Mouse (Mus musculus) c-Kit-positive CD71-negative TER-119-negative erythroid progenitor cells, embryonic 14.5 days (primary cell): ENCODE measurements at regions not wholly inside any gene's neighbourhood (a gene's known extent, or its start where the extent isn't known, plus 50 kb on each side); places are given as distances from the start of the nearest gene placed in this dataset.
"Not testable (repeated sequence)": the region's sequence is repeated elsewhere in the genome, so short reads cannot be mapped to it uniquely, and the experiment has no call there.

Experiments
- DNase-seq: peaks from one replicate; pipeline ENCODE4 v3.0.0-alpha.2; 2013; ENCODE audit warnings: low read depth

- DNase-seq, result no peak
These were observed 252.8 kb downstream of the Fgf9 start for GRCm38 (mm10) chr14:58323164-58323563.

- no peak for DNase-seq
These were observed 252.1 kb downstream of the Fgf9 start for GRCm38 (mm10) chr14:58322461-58322860.

- DNase-seq, result no peak
These were observed 251.5 kb downstream of the Fgf9 start for GRCm38 (mm10) chr14:58321875-58322274.

- DNase-seq, result no peak
These were observed 250.9 kb downstream of the Fgf9 start for GRCm38 (mm10) chr14:58321234-58321633.

- DNase-seq, result no peak
These were observed 247.3 kb downstream of the Fgf9 start for GRCm38 (mm10) chr14:58317640-58318039.

GRCm38 (mm10) chr14:58317231-58317630 lies 246.9 kb downstream of the Fgf9 start:
- no peak for DNase-seq

- no peak for DNase-seq
These were observed 237.3 kb downstream of the Fgf9 start for GRCm38 (mm10) chr14:58307695-58308094.

- DNase-seq, result no peak
These were observed 236.6 kb downstream of the Fgf9 start for GRCm38 (mm10) chr14:58306832-58307521.

GRCm38 (mm10) chr14:58300411-58300887 lies 230.1 kb downstream of the Fgf9 start:
- no peak for DNase-seq

- no peak for DNase-seq
These were observed 215.7 kb downstream of the Fgf9 start for GRCm38 (mm10) chr14:58286007-58286525.

GRCm38 (mm10) chr14:58282708-58283290 lies 212.5 kb downstream of the Fgf9 start:
- DNase-seq, result no peak

GRCm38 (mm10) chr14:58282264-58282663 lies 211.9 kb downstream of the Fgf9 start:
- no peak for DNase-seq

- DNase-seq, result not testable (repeated sequence)
These were observed 204.1 kb downstream of the Fgf9 start for GRCm38 (mm10) chr14:58274440-58274839.

GRCm38 (mm10) chr14:58273693-58274419 lies 203.5 kb downstream of the Fgf9 start:
- no peak for DNase-seq

- no peak for DNase-seq
These were observed 195.0 kb downstream of the Fgf9 start for GRCm38 (mm10) chr14:58265373-58265772.

GRCm38 (mm10) chr14:58264401-58264800 lies 194.1 kb downstream of the Fgf9 start:
- no peak for DNase-seq

GRCm38 (mm10) chr14:58253369-58253968 lies 183.1 kb downstream of the Fgf9 start:
- DNase-seq, result no peak

GRCm38 (mm10) chr14:58225869-58226268 lies 155.5 kb downstream of the Fgf9 start:
- DNase-seq, result no peak

GRCm38 (mm10) chr14:58224419-58224818 lies 154.1 kb downstream of the Fgf9 start:
- DNase-seq, result no peak

- DNase-seq, result no peak
These were observed 138.1 kb downstream of the Fgf9 start for GRCm38 (mm10) chr14:58208401-58208800.

GRCm38 (mm10) chr14:58202607-58203295 lies 132.4 kb downstream of the Fgf9 start:
- no peak for DNase-seq

- no peak for DNase-seq
These were observed 119.6 kb downstream of the Fgf9 start for GRCm38 (mm10) chr14:58189948-58190347.
